Mouse (Mus musculus): ENCODE results near the gene 1700024G13Rik. TPM values are rescaled to one million over a fixed set of nuclear protein-coding genes. Genes with fewer than 3 reads are reported as not detected.
A peak's percentile ranks its signal among the peaks of the same experiment; 100 is the strongest.
"Not testable (repeated sequence)": the region's sequence is repeated elsewhere in the genome, so short reads cannot be mapped to it uniquely, and the experiment has no call there.

Gene 1700024G13Rik
- polyA plus RNA-seq, 1 experiment from 2014 or later, result not detected

GRCm38 (mm10) chr14:32381066-32381465 is 7.1 kb downstream of the 1700024G13Rik start:
- 0 out of 2 replicates have a peak, but pooled peaks cover 4% of the 10 kb centered on the region for H3K4me1 ChIP-seq (ENCODE audit: control insufficient read depth, insufficient read depth, low read length)
- no peak for ATAC-seq (ENCODE audit: low FRiP score, low TSS enrichment)
- no peak overlapping the region for H3K9ac ChIP-seq (replicated peaks; ENCODE audit: low read length)
- peak; percentile 22 for DNase-seq
- no peaks in the 10 kb centered on the region for H3K9me3 ChIP-seq (ENCODE audit: control insufficient read depth, low read length)
- H3K27me3 ChIP-seq (ENCODE audit: control insufficient read depth, insufficient read depth, low read length), result no peaks in the 10 kb centered on the region
- no peak overlapping the region for H3K4me3 ChIP-seq (replicated peaks; ENCODE audit: low read depth, low read length)
- H3K27ac ChIP-seq (replicated peaks; ENCODE audit: low read depth, low read length), result no peak overlapping the region
- no peaks in the 10 kb centered on the region for H3K36me3 ChIP-seq (ENCODE audit: control insufficient read depth, insufficient read depth, low read length)
- 0 out of 2 replicates have a peak overlapping the region, but pooled peaks have one; percentile 2 for H3K4me2 ChIP-seq (ENCODE audit: low read length)
- 45% methylated on average over 7 of the region's 7 CpGs for WGBS

- DNase-seq, result no peak
Measured at GRCm38 (mm10) chr14:32380099-32380480, 8.1 kb downstream of the 1700024G13Rik start.

GRCm38 (mm10) chr14:32379395-32380098 is 8.6 kb downstream of the 1700024G13Rik start:
- Histone ChIP-seq H3K27me3 (ENCODE audit: control insufficient read depth, insufficient read depth, low read length) (no peaks in the 10 kb centered on the region), H3K27ac (replicated peaks; ENCODE audit: low read depth, low read length) (no peak overlapping the region), H3K36me3 (ENCODE audit: control insufficient read depth, insufficient read depth, low read length) (no peaks in the 10 kb centered on the region), H3K4me2 (ENCODE audit: low read length) (peak overlapping the region; percentile 31; the same call in 1 of the 2 replicates), H3K9ac (replicated peaks; ENCODE audit: low read length) (no peak overlapping the region), H3K4me1 (ENCODE audit: control insufficient read depth, insufficient read depth, low read length) (0 out of 2 replicates have a peak, but pooled peaks cover 4% of the 10 kb centered on the region), H3K9me3 (ENCODE audit: control insufficient read depth, low read length) (no peaks in the 10 kb centered on the region), H3K4me3 (replicated peaks; ENCODE audit: low read depth, low read length) (no peak overlapping the region)
- DNase-seq (peak; percentile 30), ATAC-seq (ENCODE audit: low FRiP score, low TSS enrichment) (no peak)
- 13% methylated on average over 22 of the region's 22 CpGs for WGBS

More at GRCm38 (mm10) chr14:32380099-32380480, 8.1 kb downstream of the 1700024G13Rik start:
- no peaks in the 10 kb centered on the region for H3K27me3 ChIP-seq (ENCODE audit: control insufficient read depth, insufficient read depth, low read length)
- H3K4me2 ChIP-seq (ENCODE audit: low read length), result no peak overlapping the region
- H3K9me3 ChIP-seq (ENCODE audit: control insufficient read depth, low read length), result no peaks in the 10 kb centered on the region
- 0 out of 2 replicates have a peak, but pooled peaks cover 4% of the 10 kb centered on the region for H3K4me1 ChIP-seq (ENCODE audit: control insufficient read depth, insufficient read depth, low read length)
- no peaks in the 10 kb centered on the region for H3K36me3 ChIP-seq (ENCODE audit: control insufficient read depth, insufficient read depth, low read length)
- 47% methylated on average over 3 of the region's 3 CpGs for WGBS
- no peak overlapping the region for H3K27ac ChIP-seq (replicated peaks; ENCODE audit: low read depth, low read length)
- H3K4me3 ChIP-seq (replicated peaks; ENCODE audit: low read depth, low read length), result no peak overlapping the region
- no peak overlapping the region for H3K9ac ChIP-seq (replicated peaks; ENCODE audit: low read length)
- ATAC-seq (ENCODE audit: low FRiP score, low TSS enrichment), result no peak

DNA sequence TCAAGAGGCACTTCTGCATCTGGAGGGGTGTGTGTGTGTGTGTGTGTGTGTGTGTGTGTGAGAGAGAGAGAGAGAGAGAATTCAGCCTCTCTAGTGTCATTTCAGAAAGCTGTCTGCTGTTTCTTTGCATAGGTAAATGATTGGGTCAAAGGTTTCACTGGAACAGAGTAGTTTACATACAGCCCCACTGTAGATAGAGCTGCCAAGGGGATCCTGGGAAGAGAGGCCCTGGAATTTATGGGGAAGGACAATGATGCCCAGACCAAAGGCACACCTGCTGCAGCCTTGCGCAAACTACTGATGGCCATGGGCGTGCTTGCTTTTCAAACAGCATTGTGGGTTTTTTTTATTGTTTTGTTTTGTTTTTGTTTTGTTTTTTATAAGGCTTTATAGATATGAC is 15.7 kb downstream of the 1700024G13Rik start:
- Histone ChIP-seq H3K4me3 (replicated peaks; ENCODE audit: low read depth, low read length) (no peak overlapping the region), H3K9ac (replicated peaks; ENCODE audit: low read length) (no peak overlapping the region), H3K9me3 (ENCODE audit: control insufficient read depth, low read length) (no peaks in the 10 kb centered on the region), H3K27ac (replicated peaks; ENCODE audit: low read depth, low read length) (no peak overlapping the region), H3K4me1 (ENCODE audit: control insufficient read depth, insufficient read depth, low read length) (no peaks in the 10 kb centered on the region), H3K27me3 (ENCODE audit: control insufficient read depth, insufficient read depth, low read length) (no peaks in the 10 kb centered on the region), H3K4me2 (ENCODE audit: low read length) (no peak overlapping the region), H3K36me3 (ENCODE audit: control insufficient read depth, insufficient read depth, low read length) (no peaks in the 10 kb centered on the region)
- ATAC-seq (ENCODE audit: low FRiP score, low TSS enrichment), result no peak
- 91% methylated on average over 2 of the region's 2 CpGs for WGBS
- no peak for DNase-seq

DNA sequence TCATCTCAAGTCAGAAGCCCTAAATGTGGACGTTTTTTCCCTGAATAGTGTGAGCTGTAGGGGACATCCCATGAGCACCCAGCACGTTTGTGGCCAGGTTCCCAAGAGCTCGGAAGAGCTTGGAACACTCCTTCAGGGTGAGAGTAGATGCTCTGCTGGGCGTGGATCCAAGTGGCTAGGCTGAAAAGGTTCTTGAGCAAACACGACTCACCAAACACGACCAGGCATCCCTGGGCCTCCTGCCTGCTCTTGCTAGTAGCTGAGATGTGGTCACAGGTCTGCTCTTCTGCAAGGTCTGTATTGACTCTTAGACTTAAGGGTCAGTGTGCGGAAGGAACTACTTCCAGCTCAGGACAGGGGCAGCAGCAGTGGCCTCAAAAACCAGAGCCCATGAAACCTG is 18.4 kb downstream of the 1700024G13Rik start:
- H3K4me3 ChIP-seq (replicated peaks; ENCODE audit: low read depth, low read length), result no peak overlapping the region
- no peak overlapping the region for H3K9ac ChIP-seq (replicated peaks; ENCODE audit: low read length)
- H3K9me3 ChIP-seq (ENCODE audit: control insufficient read depth, low read length), result no peaks in the 10 kb centered on the region
- no peaks in the 10 kb centered on the region for H3K4me1 ChIP-seq (ENCODE audit: control insufficient read depth, insufficient read depth, low read length)
- WGBS, result 80% methylated on average over 7 of the region's 7 CpGs
- H3K27me3 ChIP-seq (ENCODE audit: control insufficient read depth, insufficient read depth, low read length), result no peaks in the 10 kb centered on the region
- DNase-seq (no peak), ATAC-seq (ENCODE audit: low FRiP score, low TSS enrichment) (no peak)
- no peak overlapping the region for H3K27ac ChIP-seq (replicated peaks; ENCODE audit: low read depth, low read length)
- H3K36me3 ChIP-seq (ENCODE audit: control insufficient read depth, insufficient read depth, low read length), result no peaks in the 10 kb centered on the region
- H3K4me2 ChIP-seq (ENCODE audit: low read length), result no peak overlapping the region

- 37% methylated on average over 7 of the region's 7 CpGs for WGBS
- no peak overlapping the region for H3K9ac ChIP-seq (replicated peaks; ENCODE audit: low read length)
- H3K27me3 ChIP-seq (ENCODE audit: control insufficient read depth, insufficient read depth, low read length), result no peaks in the 10 kb centered on the region
- H3K27ac ChIP-seq (replicated peaks; ENCODE audit: low read depth, low read length), result no peak overlapping the region
- H3K9me3 ChIP-seq (ENCODE audit: control insufficient read depth, low read length), result no peaks in the 10 kb centered on the region
- no peaks in the 10 kb centered on the region for H3K36me3 ChIP-seq (ENCODE audit: control insufficient read depth, insufficient read depth, low read length)
- H3K4me1 ChIP-seq (ENCODE audit: control insufficient read depth, insufficient read depth, low read length), result no peaks in the 10 kb centered on the region
- no peak for DNase-seq
- no peak overlapping the region for H3K4me2 ChIP-seq (ENCODE audit: low read length)
- no peak overlapping the region for H3K4me3 ChIP-seq (replicated peaks; ENCODE audit: low read depth, low read length)
- no peak for ATAC-seq (ENCODE audit: low FRiP score, low TSS enrichment)
Measured at GRCm38 (mm10) chr14:32364359-32364758, 23.8 kb downstream of the 1700024G13Rik start.

DNA sequence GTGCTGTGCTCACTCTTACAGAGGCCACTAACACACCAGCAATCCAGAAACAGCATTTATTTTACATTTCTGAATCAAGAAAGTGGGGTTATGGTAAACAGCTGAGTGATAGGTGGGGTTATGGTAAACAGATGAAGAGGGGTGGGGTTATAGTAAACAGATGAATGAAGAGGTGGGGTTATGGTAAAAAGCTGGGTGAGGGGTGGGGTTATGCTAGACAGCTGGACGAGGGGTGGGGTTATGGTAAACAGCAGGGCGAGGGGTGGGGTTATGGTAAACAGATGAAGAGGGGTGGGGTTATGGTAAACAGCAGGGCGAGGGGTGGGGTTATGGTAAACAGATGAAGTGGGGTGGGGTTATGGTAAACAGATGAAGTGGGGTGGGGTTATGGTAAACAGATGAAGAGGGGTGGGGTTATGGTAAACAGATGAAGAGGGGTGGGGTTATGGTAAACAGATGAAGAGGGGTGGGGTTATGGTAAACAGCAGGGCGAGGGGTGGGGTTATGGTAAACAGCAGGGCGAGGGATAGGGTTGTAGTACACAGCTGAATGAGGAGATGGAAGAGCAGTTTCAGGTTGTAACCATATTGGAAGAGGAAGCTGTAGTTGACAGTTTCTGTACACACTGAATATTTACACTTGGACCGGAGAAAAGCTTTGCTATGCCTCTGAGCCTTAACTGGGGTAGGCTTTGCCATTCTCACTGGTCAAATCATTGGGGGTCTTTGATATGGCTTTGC is 36.8 kb downstream of the 1700024G13Rik start:
- WGBS, result 28% methylated on average over 6 of the region's 6 CpGs
- not testable (repeated sequence) for H3K27ac ChIP-seq (replicated peaks; ENCODE audit: low read depth, low read length); H3K4me3 ChIP-seq (replicated peaks; ENCODE audit: low read depth, low read length); ATAC-seq (ENCODE audit: low FRiP score, low TSS enrichment); H3K27me3 ChIP-seq (ENCODE audit: control insufficient read depth, insufficient read depth, low read length); H3K4me1 ChIP-seq (ENCODE audit: control insufficient read depth, insufficient read depth, low read length); H3K4me2 ChIP-seq (ENCODE audit: low read length); H3K9me3 ChIP-seq (ENCODE audit: control insufficient read depth, low read length); H3K9ac ChIP-seq (replicated peaks; ENCODE audit: low read length); DNase-seq
- peaks cover 11% of the 10 kb centered on the region for H3K36me3 ChIP-seq (ENCODE audit: control insufficient read depth, insufficient read depth, low read length)

- Histone ChIP-seq H3K27me3 (ENCODE audit: control insufficient read depth, insufficient read depth, low read length) (no peaks in the 10 kb centered on the region), H3K4me3 (replicated peaks; ENCODE audit: low read depth, low read length) (no peak overlapping the region), H3K9ac (replicated peaks; ENCODE audit: low read length) (no peak overlapping the region), H3K27ac (replicated peaks; ENCODE audit: low read depth, low read length) (no peak overlapping the region), H3K36me3 (ENCODE audit: control insufficient read depth, insufficient read depth, low read length) (peaks cover 37% of the 10 kb centered on the region), H3K4me1 (ENCODE audit: control insufficient read depth, insufficient read depth, low read length) (no peaks in the 10 kb centered on the region), H3K4me2 (ENCODE audit: low read length) (no peak overlapping the region), H3K9me3 (ENCODE audit: control insufficient read depth, low read length) (no peaks in the 10 kb centered on the region)
- DNase-seq, result no peak
- 94% methylated on average over 9 of the region's 9 CpGs for WGBS
- ATAC-seq (ENCODE audit: low FRiP score, low TSS enrichment), result no peak
Measured at GRCm38 (mm10) chr14:32347307-32347706, 40.9 kb downstream of the 1700024G13Rik start.

Data from midbrain, embryonic 14.5 days (tissue).